Mouse (Mus musculus) lung, embryonic 14.5 days (tissue): ENCODE measurements around the gene Aicda. TPM values are rescaled to one million over a fixed set of nuclear protein-coding genes. Genes with fewer than 3 reads are reported as not detected.

Source experiments
- ATAC-seq: fragments of 200-750 bp; cut with Nextera tagmentation; 2 replicates; pipeline ENCODE4 v1.8.0; 2017; ENCODE audit warnings: mild to moderate bottlenecking, moderate TSS enrichment, moderate library complexity; ENCODE audit not compliant: insufficient read depth
- DNase-seq: peaks from one replicate; pipeline ENCODE4 v3.0.0-alpha.2; 2015
- H3K27ac ChIP-seq: fragments of 300-500 bp; sonication (generic); 2 replicates; pipeline ENCODE4 v1.5.1; 2014; ENCODE audit warnings: low read depth, mild to moderate bottlenecking, moderate library complexity
- H3K27me3 ChIP-seq: fragments of 300-500 bp; sonication (generic); 2 replicates; pipeline ENCODE4 v1.6.1; 2014; ENCODE audit warnings: low read length, control low read depth; ENCODE audit not compliant: insufficient read depth
- H3K36me3 ChIP-seq: fragments of 300-500 bp; sonication (generic); 2 replicates; pipeline ENCODE4 v1.6.1; 2014; ENCODE audit warnings: control low read depth; ENCODE audit not compliant: insufficient read depth
- H3K4me1 ChIP-seq: fragments of 300-500 bp; sonication (generic); 2 replicates; pipeline ENCODE4 v1.6.1; 2014; ENCODE audit warnings: antibody characterized with exemption, control low read depth; ENCODE audit not compliant: insufficient read depth
- H3K4me2 ChIP-seq: fragments of 300-500 bp; sonication (generic); 2 replicates; pipeline ENCODE4 v1.6.1; 2014; ENCODE audit warnings: mild to moderate bottlenecking
- H3K4me3 ChIP-seq: fragments of 300-500 bp; sonication (generic); 2 replicates; pipeline ENCODE4 v1.5.1; 2014; ENCODE audit warnings: low read depth, low read length
- H3K9ac ChIP-seq: fragments of 300-500 bp; sonication (generic); 2 replicates; pipeline ENCODE4 v1.6.1; 2014
- H3K9me3 ChIP-seq: fragments of 300-500 bp; sonication (generic); 2 replicates; pipeline ENCODE4 v1.6.1; 2016; ENCODE audit warnings: low read depth, low read length, control low read depth
- CTCF ChIP-seq: IDR thresholded peaks from 2 replicates; pipeline ENCODE4 v1.5.1; 2016; ENCODE audit warnings: antibody characterized with exemption, low read depth
- WGBS: fragments of 180-500 bp; shearing (Covaris S2); extraction: QIAGEN DNeasy Blood & Tissue Kit; methylation state at CpG from one replicate; pipeline ENCODE4 v1.1.7; 2014; 5-methylcytosine and 5-hydroxymethylcytosine counted together
- polyA plus RNA-seq: library from polyadenylated mRNA; unstranded; fragments of >200 nt; fragmentation: Nextera tagmentation; extraction: Ambion mirVana; gene quantifications from 2 replicates; pipeline ENCODE4 v1.2.1, GENCODE M21; 2014

The Aicda gene
- polyA plus RNA-seq, 1 experiment from 2014 or later, result not detected

- Histone ChIP-seq H3K9ac (no peak overlapping the region), H3K9me3 (no peaks in the 10 kb centered on the region), H3K4me2 (no peak overlapping the region), H3K36me3 (no peaks in the 10 kb centered on the region), H3K27me3 (peaks cover 3% of the 10 kb centered on the region; the same call in 1 of the 2 replicates), H3K4me3 (no peak overlapping the region), H3K4me1 (no peaks in the 10 kb centered on the region), H3K27ac (no peak overlapping the region)
- DNase-seq (no peak), ATAC-seq (no peak)
- no peak for TF ChIP-seq CTCF
- 88% methylated on average over 11 of the region's 11 CpGs for WGBS
These were observed 53.1 kb downstream of the Aicda start for GRCm38 (mm10) chr6:122606661-122607060.

DNA sequence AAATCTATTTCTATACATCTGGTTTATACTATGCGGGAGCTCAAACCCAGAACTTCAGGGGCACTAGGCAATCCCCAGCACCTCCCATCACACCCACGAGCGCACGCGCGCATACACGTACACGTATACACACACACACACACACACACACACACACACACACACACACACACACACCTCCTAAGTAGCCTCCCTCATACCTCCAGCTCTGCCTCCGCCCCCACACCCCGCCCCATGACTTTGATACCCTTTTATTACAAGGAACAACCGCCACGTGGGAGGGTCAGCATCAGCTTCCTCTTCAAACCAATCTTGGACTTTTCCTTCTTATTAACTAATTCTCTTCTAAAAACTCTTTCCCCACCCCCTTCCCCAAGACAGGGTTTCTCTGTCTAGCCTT lies 54.1 kb downstream of the Aicda start:
- H3K27ac ChIP-seq, result no peak overlapping the region
- DNase-seq (no peak), ATAC-seq (no peak)
- H3K4me2 ChIP-seq, result no peak overlapping the region
- TF ChIP-seq CTCF, result no peak
- no peak overlapping the region for H3K4me3 ChIP-seq
- no peaks in the 10 kb centered on the region for H3K36me3 ChIP-seq
- H3K27me3 ChIP-seq, result peaks cover 3% of the 10 kb centered on the region; the same call in 1 of the 2 replicates
- H3K9ac ChIP-seq, result no peak overlapping the region
- no peaks in the 10 kb centered on the region for H3K4me1 ChIP-seq
- H3K9me3 ChIP-seq, result no peaks in the 10 kb centered on the region
- WGBS, result 86% methylated on average over 12 of the region's 12 CpGs

DNA sequence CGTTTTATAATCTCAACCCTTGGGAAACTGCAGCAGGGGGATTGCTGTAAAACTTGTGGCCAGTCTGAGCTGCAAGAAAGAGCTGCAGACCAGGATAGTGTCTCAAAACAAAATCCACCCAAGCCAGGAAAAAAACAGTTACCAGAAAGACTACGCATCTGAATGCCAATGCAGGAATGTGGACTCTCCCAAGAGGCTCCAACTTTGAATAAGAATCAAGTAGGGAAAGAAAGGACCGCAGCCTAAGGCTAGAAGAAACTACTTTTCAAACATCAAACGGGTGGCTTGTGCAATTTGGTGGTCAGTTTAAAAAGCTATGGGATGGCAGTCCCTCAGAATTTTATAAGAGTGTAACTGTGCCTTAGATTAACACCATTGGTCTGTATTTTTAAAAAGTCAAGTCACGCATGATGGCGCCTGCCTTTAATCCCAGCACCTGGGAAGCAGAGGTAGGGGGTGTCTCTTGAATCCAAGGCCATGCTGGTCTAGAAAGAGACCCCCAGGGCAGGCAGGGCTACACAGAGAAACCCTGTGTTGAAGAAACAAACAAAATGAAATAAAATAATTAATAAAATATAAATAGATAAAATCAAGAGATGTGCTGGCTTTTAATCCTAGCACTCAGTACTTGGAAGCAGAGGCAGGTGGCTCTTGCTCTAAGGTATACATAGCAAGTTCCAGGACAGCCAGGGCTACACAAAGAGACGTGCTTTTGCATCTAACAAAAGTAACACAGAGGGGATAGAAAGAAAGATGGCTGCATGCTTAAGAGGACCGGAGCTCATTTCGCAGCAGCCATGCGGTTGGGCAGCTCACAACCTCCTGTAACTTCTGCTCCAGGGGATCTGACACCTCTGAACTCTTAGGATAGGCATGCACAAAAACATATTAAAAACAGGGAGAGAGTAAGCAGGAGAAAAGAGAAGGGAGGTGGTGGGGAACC lies 55.1 kb downstream of the Aicda start:
- Histone ChIP-seq H3K9ac (no peak overlapping the region), H3K4me1 (no peaks in the 10 kb centered on the region), H3K36me3 (no peaks in the 10 kb centered on the region), H3K27me3 (peaks cover 3% of the 10 kb centered on the region; the same call in 1 of the 2 replicates), H3K4me3 (no peak overlapping the region), H3K4me2 (no peak overlapping the region), H3K9me3 (no peaks in the 10 kb centered on the region), H3K27ac (no peak overlapping the region)
- ATAC-seq, result no peak
- no peak for DNase-seq
- TF ChIP-seq CTCF, result no peak
- WGBS, result 74% methylated on average over 10 of the region's 10 CpGs

DNA sequence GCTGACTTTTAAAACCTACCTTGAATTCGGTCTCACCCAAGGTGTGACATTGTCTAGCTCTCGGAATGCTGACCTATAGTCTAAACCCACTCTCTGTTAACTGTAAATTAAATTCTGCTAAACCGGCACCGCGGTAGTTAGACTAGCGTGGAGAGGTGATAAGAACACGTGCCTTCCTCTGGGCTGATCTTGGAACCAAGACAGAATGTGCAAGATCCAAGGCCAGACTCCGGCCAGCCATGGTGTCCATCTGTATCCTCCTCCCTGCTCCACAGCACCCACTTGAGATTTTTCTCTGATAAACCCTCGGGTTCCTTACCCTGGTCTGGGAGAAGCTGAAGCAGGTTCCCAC lies 55.8 kb downstream of the Aicda start:
- Histone ChIP-seq H3K9ac (no peak overlapping the region), H3K27ac (no peak overlapping the region), H3K4me3 (no peak overlapping the region), H3K9me3 (no peaks in the 10 kb centered on the region), H3K4me1 (no peaks in the 10 kb centered on the region), H3K4me2 (no peak overlapping the region), H3K36me3 (no peaks in the 10 kb centered on the region), H3K27me3 (peaks cover 3% of the 10 kb centered on the region; the same call in 1 of the 2 replicates)
- no peak for TF ChIP-seq CTCF
- WGBS, result 38% methylated on average over 9 of the region's 9 CpGs
- DNase-seq (no peak), ATAC-seq (no peak)

DNA sequence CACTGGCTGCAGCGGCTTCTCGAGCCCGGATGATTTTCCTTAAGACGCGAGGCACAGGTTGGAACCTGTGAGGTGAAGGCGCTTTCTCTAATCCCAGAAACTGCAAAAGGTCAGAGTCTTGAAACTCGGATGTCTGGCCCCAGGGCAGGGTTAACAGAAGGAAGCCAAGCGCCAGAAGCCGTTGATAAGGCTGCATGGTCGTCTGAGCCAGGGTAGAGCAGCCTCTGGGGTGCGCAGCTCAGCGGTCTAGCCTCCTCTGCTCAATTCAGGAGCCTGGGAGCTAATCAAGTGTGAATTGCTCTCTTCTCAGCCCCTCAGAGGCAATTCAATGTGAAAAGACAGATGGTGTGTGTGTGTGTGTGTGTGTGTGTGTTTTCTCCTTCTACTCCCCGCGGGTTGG lies 56.2 kb downstream of the Aicda start, which contains the start of gene Gdf3:
Gene Gdf3, minus strand, starts transcription at position 317 of the 400 bp plus-strand sequence.
- H3K4me1 ChIP-seq, result no peaks in the 10 kb centered on the region
- WGBS, result 29% methylated on average over 14 of the region's 14 CpGs
- no peaks in the 10 kb centered on the region for H3K9me3 ChIP-seq
- H3K4me3 ChIP-seq, result no peak within 1 kb of the TSS
- no peaks in the 10 kb centered on the region for H3K36me3 ChIP-seq
- H3K9ac ChIP-seq, result no peak within 1 kb of the TSS
- H3K27me3 ChIP-seq, result peaks cover 3% of the 10 kb centered on the region; the same call in 1 of the 2 replicates
- DNase-seq, result no peak
- no peak within 1 kb of the TSS for H3K4me2 ChIP-seq
- no peak within 1 kb of the TSS for H3K27ac ChIP-seq
- no peak for ATAC-seq
- TF ChIP-seq CTCF, result no peak

DNA sequence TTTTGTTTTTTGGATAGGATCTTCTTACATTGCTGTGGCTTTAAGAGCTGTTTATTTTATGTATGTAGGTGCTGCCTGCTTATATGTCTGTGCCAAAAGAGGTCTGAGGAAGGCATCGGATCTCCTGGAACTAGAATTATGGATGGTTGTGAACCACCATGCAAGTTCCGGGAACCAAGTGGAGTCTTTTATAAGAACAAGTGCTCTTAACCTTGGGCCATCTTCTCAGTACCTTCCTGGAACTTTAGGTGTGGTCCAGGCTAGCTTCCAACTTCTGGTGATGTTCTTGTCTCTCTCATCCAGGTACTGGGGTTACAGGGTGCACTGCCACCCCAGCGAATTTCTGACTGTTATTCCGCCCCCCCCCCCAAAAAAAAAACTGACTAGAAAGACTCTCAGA lies 58.8 kb downstream of the Aicda start:
- 84% methylated on average over 4 of the region's 4 CpGs for WGBS
- ATAC-seq, result no peak

More for the DNA sequence above, 58.8 kb downstream of the Aicda start:
- Histone ChIP-seq H3K9me3 (no peaks in the 10 kb centered on the region), H3K4me2 (no peak overlapping the region), H3K4me1 (no peaks in the 10 kb centered on the region), H3K27ac (no peak overlapping the region), H3K4me3 (no peak overlapping the region), H3K27me3 (peaks cover 3% of the 10 kb centered on the region; the same call in 1 of the 2 replicates), H3K9ac (no peak overlapping the region), H3K36me3 (no peaks in the 10 kb centered on the region)
- DNase-seq, result no peak
- no peak for TF ChIP-seq CTCF

Other genes with a start within 250 kb of the Aicda start
- 115 and 120 TPM in 2 replicates for gene M6pr, start 245.1 kb upstream of the Aicda start, polyA plus RNA-seq
- gene Phc1, start 213.2 kb upstream of the Aicda start, polyA plus RNA-seq, result 23.8 and 26.8 TPM in 2 replicates
- gene Rimklb, start 55.0 kb upstream of the Aicda start, polyA plus RNA-seq, result 15.9 and 21.6 TPM in 2 replicates
- gene Mfap5, start 48.0 kb upstream of the Aicda start, polyA plus RNA-seq, result 4.5 and 5.5 TPM in 2 replicates
- 5.8 and 6.3 TPM in 2 replicates for gene Apobec1, start 48.6 kb downstream of the Aicda start, polyA plus RNA-seq
- gene Gdf3, start 56.3 kb downstream of the Aicda start, polyA plus RNA-seq, result not detected in 2 replicates
- not detected in 2 replicates for gene Dppa3, start 72.6 kb downstream of the Aicda start, polyA plus RNA-seq
- gene Nanog, start 153.7 kb downstream of the Aicda start, polyA plus RNA-seq, result 0.15 and 0.43 TPM in 2 replicates
- gene Slc2a3, start 247.8 kb downstream of the Aicda start, polyA plus RNA-seq, result 8.4 and 8.9 TPM in 2 replicates